Mouse (Mus musculus): ENCODE results near the gene Akr7a5. TPM values are rescaled to one million over a fixed set of nuclear protein-coding genes. Genes with fewer than 3 reads are reported as not detected.
A peak's percentile ranks its signal among the peaks of the same experiment; 100 is the strongest.

Akr7a5 gene
- 58.1 and 74.1 TPM in 2 replicates for polyA plus RNA-seq (2015; fragmentation: Nextera tagmentation; extraction: Ambion mirVana)

GRCm38 (mm10) chr4:139310171-139310898 lies at the start of gene Akr7a5, which contains the start of gene Pqlc2:
Gene Akr7a5, plus strand, starts transcription at chr4:139310744.
Gene Pqlc2, minus strand, starts transcription at chr4:139310708.
- H3K4me1 ChIP-seq (ENCODE audit: control insufficient read depth, low read depth, low read length) = peaks cover 24% of the 10 kb centered on the region
- under 1% methylated on average over 63 of the region's 63 CpGs for WGBS (ENCODE audit: insufficient replicate concordance)
- H3K9ac ChIP-seq (ENCODE audit: low read depth, low read length) = peak within 1 kb of the TSS; percentile 93
- ATAC-seq (ENCODE audit: low read depth) = peak; percentile 85
- H3K4me2 ChIP-seq (ENCODE audit: low read depth, low read length) = peak within 1 kb of the TSS; percentile 98
- peak within 1 kb of the TSS; percentile 68 for H3K27ac ChIP-seq (ENCODE audit: low read length)
- no peaks in the 10 kb centered on the region for H3K9me3 ChIP-seq (replicated peaks; ENCODE audit: control insufficient read depth, low read length)
- peak within 1 kb of the TSS; percentile 90 for H3K4me3 ChIP-seq (ENCODE audit: low read depth, low read length)
- no peaks in the 10 kb centered on the region for H3K36me3 ChIP-seq (ENCODE audit: control insufficient read depth, insufficient read depth)
- H3K27me3 ChIP-seq (ENCODE audit: control insufficient read depth, insufficient read depth, low read depth, low read length) = no peaks in the 10 kb centered on the region

DNA sequence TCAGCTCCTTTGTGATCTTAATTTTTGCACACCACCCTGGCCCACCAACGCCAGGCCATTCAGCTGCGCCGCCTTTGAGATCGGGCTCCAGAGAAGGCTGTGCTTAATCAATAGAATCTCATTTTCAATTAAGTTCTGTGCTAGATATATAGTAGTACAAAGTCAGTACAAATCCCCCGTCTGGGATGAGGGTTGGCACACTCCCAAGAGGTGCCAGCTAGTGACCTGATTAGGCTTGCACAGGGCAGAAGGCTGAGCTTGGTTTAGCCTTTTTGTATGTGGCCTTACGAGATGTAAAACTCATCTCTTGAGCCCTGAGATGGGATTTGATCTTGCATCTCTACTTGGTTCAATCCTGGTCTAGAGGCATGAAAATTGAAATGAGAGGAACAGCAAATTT lies 47.6 kb upstream of the Akr7a5 start:
- 81% methylated on average over 6 of the region's 6 CpGs for WGBS (ENCODE audit: insufficient replicate concordance)
- H3K4me3 ChIP-seq (ENCODE audit: low read depth, low read length) = no peak overlapping the region
- no peak overlapping the region for H3K4me2 ChIP-seq (ENCODE audit: low read depth, low read length)
- ATAC-seq (ENCODE audit: low read depth) = no peak
- H3K9ac ChIP-seq (ENCODE audit: low read depth, low read length) = no peak overlapping the region
- H3K4me1 ChIP-seq (ENCODE audit: control insufficient read depth, low read depth, low read length) = no peaks in the 10 kb centered on the region
- no peak overlapping the region for H3K27ac ChIP-seq (ENCODE audit: low read length)
- H3K36me3 ChIP-seq (ENCODE audit: control insufficient read depth, insufficient read depth) = peaks cover 14% of the 10 kb centered on the region
- H3K27me3 ChIP-seq (ENCODE audit: control insufficient read depth, insufficient read depth, low read depth, low read length) = no peaks in the 10 kb centered on the region
- no peaks in the 10 kb centered on the region for H3K9me3 ChIP-seq (replicated peaks; ENCODE audit: control insufficient read depth, low read length)

GRCm38 (mm10) chr4:139265783-139266499 lies 44.6 kb upstream of the Akr7a5 start:
- H3K4me1 ChIP-seq (ENCODE audit: control insufficient read depth, low read depth, low read length) = no peaks in the 10 kb centered on the region
- H3K4me3 ChIP-seq (ENCODE audit: low read depth, low read length) = no peak overlapping the region
- H3K27ac ChIP-seq (ENCODE audit: low read length) = no peak overlapping the region
- no peak overlapping the region for H3K4me2 ChIP-seq (ENCODE audit: low read depth, low read length)
- no peaks in the 10 kb centered on the region for H3K9me3 ChIP-seq (replicated peaks; ENCODE audit: control insufficient read depth, low read length)
- 78% methylated on average over 13 of the region's 13 CpGs for WGBS (ENCODE audit: insufficient replicate concordance)
- H3K27me3 ChIP-seq (ENCODE audit: control insufficient read depth, insufficient read depth, low read depth, low read length) = no peaks in the 10 kb centered on the region
- no peak overlapping the region for H3K9ac ChIP-seq (ENCODE audit: low read depth, low read length)
- ATAC-seq (ENCODE audit: low read depth) = no peak
- peaks cover 14% of the 10 kb centered on the region for H3K36me3 ChIP-seq (ENCODE audit: control insufficient read depth, insufficient read depth)

DNA sequence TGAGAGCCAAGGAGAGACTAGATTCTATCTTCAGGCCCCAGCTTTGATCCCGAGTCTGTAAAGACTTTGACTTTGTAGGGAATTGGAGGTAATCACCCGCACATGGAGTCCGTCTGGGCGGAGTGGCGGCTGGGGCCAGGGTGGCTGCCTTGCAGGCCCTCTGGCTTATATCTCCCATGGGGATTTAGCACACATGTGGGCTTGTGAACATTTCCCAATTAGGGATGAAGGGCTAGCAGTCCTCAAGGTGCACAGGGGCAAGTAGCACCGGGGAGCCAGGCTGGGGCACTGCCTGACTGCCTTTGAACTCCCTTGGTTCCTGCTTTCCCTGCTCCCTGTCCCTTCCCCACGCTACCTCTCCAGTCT lies 44.1 kb upstream of the Akr7a5 start:
- H3K9me3 ChIP-seq (replicated peaks; ENCODE audit: control insufficient read depth, low read length) = no peaks in the 10 kb centered on the region
- 77% methylated on average over 7 of the region's 7 CpGs for WGBS (ENCODE audit: insufficient replicate concordance)
- no peak overlapping the region for H3K4me2 ChIP-seq (ENCODE audit: low read depth, low read length)
- no peak overlapping the region for H3K9ac ChIP-seq (ENCODE audit: low read depth, low read length)
- no peak overlapping the region for H3K27ac ChIP-seq (ENCODE audit: low read length)
- H3K27me3 ChIP-seq (ENCODE audit: control insufficient read depth, insufficient read depth, low read depth, low read length) = no peaks in the 10 kb centered on the region
- H3K36me3 ChIP-seq (ENCODE audit: control insufficient read depth, insufficient read depth) = peaks cover 14% of the 10 kb centered on the region
- no peak overlapping the region for H3K4me3 ChIP-seq (ENCODE audit: low read depth, low read length)
- ATAC-seq (ENCODE audit: low read depth) = no peak
- H3K4me1 ChIP-seq (ENCODE audit: control insufficient read depth, low read depth, low read length) = no peaks in the 10 kb centered on the region

DNA sequence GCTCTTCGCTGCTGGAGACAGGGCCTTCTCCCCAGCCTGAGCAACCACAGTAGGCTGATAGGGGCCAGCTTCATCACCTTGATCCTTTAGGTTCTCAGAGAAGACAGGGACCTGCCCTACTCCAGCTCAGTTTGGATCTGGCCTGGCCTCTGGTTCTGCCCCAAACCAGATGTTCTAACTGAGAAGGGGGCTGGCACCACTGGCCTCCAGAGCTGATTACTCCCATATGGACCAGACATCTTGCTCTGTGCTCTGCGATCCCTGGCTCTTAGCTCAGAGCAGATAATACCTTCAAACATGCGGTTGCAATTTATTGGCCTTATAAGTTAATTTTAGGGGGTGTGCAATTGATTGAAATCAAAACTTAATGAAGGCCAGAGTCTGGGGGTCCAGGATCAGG lies 43.2 kb upstream of the Akr7a5 start:
- Histone ChIP-seq H3K27ac (ENCODE audit: low read length) (no peak overlapping the region), H3K36me3 (ENCODE audit: control insufficient read depth, insufficient read depth) (peaks cover 11% of the 10 kb centered on the region), H3K9me3 (replicated peaks; ENCODE audit: control insufficient read depth, low read length) (no peaks in the 10 kb centered on the region), H3K4me3 (ENCODE audit: low read depth, low read length) (no peak overlapping the region), H3K4me1 (ENCODE audit: control insufficient read depth, low read depth, low read length) (no peaks in the 10 kb centered on the region), H3K4me2 (ENCODE audit: low read depth, low read length) (no peak overlapping the region), H3K9ac (ENCODE audit: low read depth, low read length) (no peak overlapping the region), H3K27me3 (ENCODE audit: control insufficient read depth, insufficient read depth, low read depth, low read length) (no peaks in the 10 kb centered on the region)
- whole genome bisulfite sequencing (ENCODE audit: insufficient replicate concordance) = 75% methylated on average over 3 of the region's 3 CpGs
- no peak for ATAC-seq (ENCODE audit: low read depth)

GRCm38 (mm10) chr4:139268242-139268641 lies 42.3 kb upstream of the Akr7a5 start:
- Histone ChIP-seq H3K9me3 (replicated peaks; ENCODE audit: control insufficient read depth, low read length) (no peaks in the 10 kb centered on the region), H3K4me2 (ENCODE audit: low read depth, low read length) (no peak overlapping the region), H3K27ac (ENCODE audit: low read length) (no peak overlapping the region), H3K27me3 (ENCODE audit: control insufficient read depth, insufficient read depth, low read depth, low read length) (no peaks in the 10 kb centered on the region), H3K9ac (ENCODE audit: low read depth, low read length) (no peak overlapping the region), H3K4me1 (ENCODE audit: control insufficient read depth, low read depth, low read length) (no peaks in the 10 kb centered on the region), H3K36me3 (ENCODE audit: control insufficient read depth, insufficient read depth) (peaks cover 6% of the 10 kb centered on the region; the same call in 1 of the 2 replicates), H3K4me3 (ENCODE audit: low read depth, low read length) (no peak overlapping the region)
- whole genome bisulfite sequencing (ENCODE audit: insufficient replicate concordance) = 69% methylated on average over 1 of the region's 1 CpGs
- ATAC-seq (ENCODE audit: low read depth) = no peak

DNA sequence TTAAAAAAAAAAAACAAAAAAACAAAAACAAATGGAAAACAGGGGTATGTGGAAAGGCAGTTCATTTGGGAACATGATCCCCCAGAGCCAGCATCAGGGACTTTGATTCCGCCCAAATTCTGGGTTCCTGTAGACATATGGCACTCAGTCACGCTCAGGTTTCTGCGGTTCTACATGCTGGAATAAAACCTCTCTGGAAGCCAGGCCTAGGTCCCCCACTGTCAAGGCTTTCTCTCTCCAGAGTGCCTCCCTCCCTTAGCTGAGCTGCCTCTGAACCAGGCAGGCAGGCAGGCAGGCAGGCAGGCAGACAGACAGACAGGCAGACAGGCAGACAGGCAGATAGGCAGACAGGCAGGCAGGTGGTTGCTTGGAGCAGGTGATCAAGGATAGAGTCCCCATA lies 40.4 kb upstream of the Akr7a5 start:
- H3K4me3 ChIP-seq (ENCODE audit: low read depth, low read length) = no peak overlapping the region
- H3K9ac ChIP-seq (ENCODE audit: low read depth, low read length) = no peak overlapping the region
- no peak overlapping the region for H3K27ac ChIP-seq (ENCODE audit: low read length)
- ATAC-seq (ENCODE audit: low read depth) = no peak
- no peak overlapping the region for H3K4me2 ChIP-seq (ENCODE audit: low read depth, low read length)
- no peaks in the 10 kb centered on the region for H3K9me3 ChIP-seq (replicated peaks; ENCODE audit: control insufficient read depth, low read length)
- WGBS (ENCODE audit: insufficient replicate concordance) = 78% methylated on average over 3 of the region's 3 CpGs
- H3K27me3 ChIP-seq (ENCODE audit: control insufficient read depth, insufficient read depth, low read depth, low read length) = no peaks in the 10 kb centered on the region
- H3K4me1 ChIP-seq (ENCODE audit: control insufficient read depth, low read depth, low read length) = no peaks in the 10 kb centered on the region
- no peaks in the 10 kb centered on the region for H3K36me3 ChIP-seq (ENCODE audit: control insufficient read depth, insufficient read depth)

GRCm38 (mm10) chr4:139271562-139271961 lies 39.0 kb upstream of the Akr7a5 start:
- Histone ChIP-seq H3K36me3 (ENCODE audit: control insufficient read depth, insufficient read depth) (no peaks in the 10 kb centered on the region), H3K9ac (ENCODE audit: low read depth, low read length) (no peak overlapping the region), H3K9me3 (replicated peaks; ENCODE audit: control insufficient read depth, low read length) (no peaks in the 10 kb centered on the region), H3K4me2 (ENCODE audit: low read depth, low read length) (no peak overlapping the region), H3K27me3 (ENCODE audit: control insufficient read depth, insufficient read depth, low read depth, low read length) (no peaks in the 10 kb centered on the region), H3K4me1 (ENCODE audit: control insufficient read depth, low read depth, low read length) (no peaks in the 10 kb centered on the region), H3K4me3 (ENCODE audit: low read depth, low read length) (no peak overlapping the region), H3K27ac (ENCODE audit: low read length) (no peak overlapping the region)
- 70% methylated on average over 9 of the region's 9 CpGs for WGBS (ENCODE audit: insufficient replicate concordance)
- ATAC-seq (ENCODE audit: low read depth) = no peak
